Mouse (Mus musculus) lung, postnatal 4 days (tissue): ENCODE data around the gene Tepsin.

Experiments
- DNase-seq, 2 experiments: peaks; one replicate each; pipeline ENCODE4 v3.0.0; 2021

Tepsin gene

GRCm38 (mm10) chr11:120110554-120110953 is 12.0 kb upstream of the Tepsin start:
- DNase-seq = no peak

GRCm38 (mm10) chr11:120109558-120110210 is 11.2 kb upstream of the Tepsin start:
- DNase-seq = no peak

GRCm38 (mm10) chr11:120107796-120108195 is 9.3 kb upstream of the Tepsin start:
- no peak for DNase-seq

GRCm38 (mm10) chr11:120107026-120107425 is 8.5 kb upstream of the Tepsin start:
- no peak for DNase-seq

GRCm38 (mm10) chr11:120103431-120103997 is 5.0 kb upstream of the Tepsin start:
- no peak for DNase-seq

GRCm38 (mm10) chr11:120101036-120101435 is 2.5 kb upstream of the Tepsin start:
- peak; percentile 56 to 77 for DNase-seq

GRCm38 (mm10) chr11:120092817-120093591 is 5.5 kb downstream of the Tepsin start:
- DNase-seq = no peak

- DNase-seq = no peak
These were observed 7.9 kb downstream of the Tepsin start for GRCm38 (mm10) chr11:120090661-120091060.

GRCm38 (mm10) chr11:120086702-120087152 is 11.8 kb downstream of the Tepsin start, which contains the start of gene Cep131:
TSS of gene Cep131 (minus strand) at chr11:120086827.
- DNase-seq = peak; percentile 98 to 99

GRCm38 (mm10) chr11:120085891-120086627 is 12.5 kb downstream of the Tepsin start:
- DNase-seq = peak; percentile 52 to 58

- DNase-seq = no peak
These were observed 18.2 kb downstream of the Tepsin start for GRCm38 (mm10) chr11:120080282-120080681.

GRCm38 (mm10) chr11:120076191-120076590 is 22.3 kb downstream of the Tepsin start:
- DNase-seq = no peak

- DNase-seq = no peak
These were observed 25.4 kb downstream of the Tepsin start for GRCm38 (mm10) chr11:120072986-120073647.

- DNase-seq = no peak
These were observed 26.7 kb downstream of the Tepsin start for GRCm38 (mm10) chr11:120071731-120072320.

- DNase-seq = peak in 1 of 2 experiments; percentile 30
These were observed 27.5 kb downstream of the Tepsin start for GRCm38 (mm10) chr11:120071065-120071464.

GRCm38 (mm10) chr11:120070286-120070930 is 28.1 kb downstream of the Tepsin start:
- no peak for DNase-seq

GRCm38 (mm10) chr11:120069261-120069660 is 29.3 kb downstream of the Tepsin start:
- DNase-seq = no peak

GRCm38 (mm10) chr11:120067834-120068233 is 30.7 kb downstream of the Tepsin start:
- DNase-seq = no peak

- peak; percentile 73 to 79 for DNase-seq
These were observed 33.2 kb downstream of the Tepsin start for GRCm38 (mm10) chr11:120065291-120065690.

GRCm38 (mm10) chr11:120064668-120065040 is 33.9 kb downstream of the Tepsin start:
- DNase-seq = no peak

- DNase-seq = no peak
These were observed 34.4 kb downstream of the Tepsin start for GRCm38 (mm10) chr11:120064006-120064667.
